Mouse (Mus musculus) erythroblast, adult 5-6 weeks (primary cell): ENCODE results near the gene Slc8a1. TPM values are rescaled to one million over a fixed set of nuclear protein-coding genes. Genes with fewer than 3 reads are reported as not detected.

Experiments used
- ATAC-seq: replicated peaks from 2 replicates; pipeline ENCODE4 v1.8.0; 2016; ENCODE audit warnings: moderate number of reproducible peaks, mild to moderate bottlenecking, moderate TSS enrichment, inconsistent platforms; ENCODE audit not compliant: poor library complexity, low FRiP score, severe bottlenecking
- total RNA-seq, 2 experiments: library from RNA; stranded (forward) in 1 of 2; stranded (reverse) in 1 of 2; fragments of 150-400 nt in 1 of 2; fragments of 200-764, 138-1000 nt in 1 of 2; gene quantifications; 2 replicates each; pipeline versions ENCODE4 v1.2.3 to v1.2.4; 2015 to 2017; ENCODE audit warnings: low replicate concordance in 2 of 2

Slc8a1 gene
- total RNA-seq, 2 experiments from 2014 or later, result 2.3 to 4.6 TPM

DNA sequence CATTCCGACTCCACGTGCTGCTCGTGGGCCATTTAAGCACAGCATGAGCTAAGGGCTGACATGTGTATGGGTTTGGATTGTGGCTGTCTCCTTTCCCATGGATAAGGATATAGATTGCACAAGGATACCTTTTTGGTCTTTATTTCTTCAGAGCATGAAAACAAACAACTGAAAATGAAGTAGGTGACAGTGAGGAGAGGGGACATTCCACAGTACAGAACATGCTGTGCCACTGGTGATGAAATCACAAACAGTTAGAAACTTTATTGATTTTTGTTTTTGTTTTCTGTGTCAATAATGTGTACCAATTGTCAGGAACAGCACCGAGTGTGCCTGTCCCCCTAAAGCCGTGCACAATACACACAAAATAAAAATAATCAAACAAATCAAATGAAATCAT, 352.7 kb downstream of the Slc8a1 start:
- ATAC-seq, result no peak

DNA sequence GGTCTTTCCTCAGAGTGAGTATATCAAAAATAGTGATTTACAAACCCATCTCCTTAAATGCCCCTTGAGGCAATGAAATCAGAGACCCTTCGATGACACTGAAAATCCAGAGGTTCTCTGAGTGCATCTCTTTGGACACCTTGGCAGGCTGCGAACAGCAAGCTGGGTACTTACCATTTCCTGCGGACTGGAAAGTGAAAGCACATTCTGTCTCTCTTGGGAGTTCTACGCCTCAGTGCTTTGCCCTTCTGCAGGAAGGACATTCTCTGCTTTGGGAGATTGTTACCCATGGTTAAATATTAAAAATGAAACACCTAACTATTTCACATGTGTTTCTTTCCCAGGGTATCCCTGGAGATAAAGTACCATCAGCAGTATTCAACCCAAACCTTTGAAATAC, 354.7 kb downstream of the Slc8a1 start:
- no peak for ATAC-seq

DNA sequence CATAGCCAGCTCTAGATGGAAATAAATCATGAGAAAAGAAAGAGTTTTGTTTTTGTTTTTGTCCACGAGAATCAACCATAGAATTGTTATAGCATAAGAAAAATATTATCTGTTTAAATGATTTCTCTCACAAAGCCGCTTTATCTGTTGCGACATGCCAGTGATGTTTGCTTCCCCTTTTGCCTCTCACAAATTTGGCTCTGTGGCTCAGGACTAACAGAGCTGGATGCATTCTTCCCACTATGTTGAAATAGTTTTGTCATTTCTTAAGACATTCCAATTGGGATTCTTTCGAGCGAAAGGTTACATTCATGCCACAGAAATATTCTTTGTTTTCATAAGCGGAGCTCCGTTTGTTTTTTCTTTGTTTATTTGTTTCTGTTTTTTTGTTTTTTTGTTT, 359.7 kb downstream of the Slc8a1 start:
- no peak for ATAC-seq

DNA sequence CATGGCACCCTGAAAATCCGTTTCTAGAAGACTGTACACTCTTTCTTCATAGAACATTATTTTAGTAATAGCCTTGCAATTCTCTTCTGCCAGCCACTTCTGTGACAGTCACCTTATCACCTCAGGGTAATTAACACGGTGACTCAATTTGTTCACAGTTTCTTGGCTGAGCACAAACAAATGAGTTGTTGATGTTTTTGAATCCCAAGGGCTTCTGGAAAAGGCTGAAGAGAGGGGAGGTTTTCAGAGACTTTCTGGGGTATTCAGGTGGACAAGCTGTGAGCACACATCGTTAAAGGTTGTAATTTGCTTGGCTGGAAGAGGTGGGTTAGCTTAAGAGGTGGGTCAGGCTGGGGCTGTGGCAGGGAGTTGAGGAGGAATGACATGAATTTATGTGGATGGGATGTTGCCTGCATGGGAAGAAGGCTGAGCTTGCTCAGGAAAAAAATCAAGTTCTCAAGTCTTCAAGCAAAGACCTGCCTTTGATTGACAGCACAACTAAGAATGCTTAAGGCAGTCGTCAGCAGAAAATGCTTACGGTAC, 360.3 kb downstream of the Slc8a1 start:
- ATAC-seq, result no peak

DNA sequence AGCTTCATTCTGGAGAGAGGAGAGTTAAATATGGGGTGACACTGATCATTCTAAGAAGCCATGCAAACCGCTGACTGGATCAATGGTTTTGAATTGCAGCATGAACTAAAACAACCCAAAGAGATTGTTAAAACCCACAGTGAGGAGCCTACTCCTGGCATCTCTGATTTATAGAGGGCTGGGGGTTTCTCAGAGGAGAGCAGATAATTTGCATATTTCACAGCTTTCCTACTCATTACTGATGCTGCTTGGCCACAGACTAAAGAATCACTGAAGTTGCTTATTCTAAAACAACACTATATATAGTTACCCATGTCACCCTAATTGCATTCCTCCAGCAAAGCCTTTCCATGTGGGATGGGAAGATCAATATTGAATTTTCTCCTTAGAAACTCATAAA, 361.0 kb downstream of the Slc8a1 start:
- ATAC-seq, result no peak

DNA sequence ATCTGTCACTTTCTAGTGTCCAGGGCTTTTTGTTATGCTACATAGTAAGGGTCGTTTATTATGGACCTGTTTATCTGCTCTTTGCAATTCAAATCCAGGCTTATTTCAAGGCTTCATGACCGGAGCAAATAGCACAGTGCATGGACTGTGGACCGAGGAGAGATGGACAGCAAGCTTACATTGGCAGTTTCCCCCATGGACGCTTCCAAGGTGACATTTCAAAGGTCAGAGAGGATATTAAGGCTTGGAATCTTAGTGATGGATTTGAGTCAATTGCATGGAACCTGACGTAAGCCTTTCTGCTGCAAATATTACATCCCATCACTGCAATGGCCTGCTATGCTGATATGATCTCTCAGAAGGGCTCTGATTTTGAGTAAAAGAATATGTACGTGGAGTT, 362.3 kb downstream of the Slc8a1 start:
- no peak for ATAC-seq

DNA sequence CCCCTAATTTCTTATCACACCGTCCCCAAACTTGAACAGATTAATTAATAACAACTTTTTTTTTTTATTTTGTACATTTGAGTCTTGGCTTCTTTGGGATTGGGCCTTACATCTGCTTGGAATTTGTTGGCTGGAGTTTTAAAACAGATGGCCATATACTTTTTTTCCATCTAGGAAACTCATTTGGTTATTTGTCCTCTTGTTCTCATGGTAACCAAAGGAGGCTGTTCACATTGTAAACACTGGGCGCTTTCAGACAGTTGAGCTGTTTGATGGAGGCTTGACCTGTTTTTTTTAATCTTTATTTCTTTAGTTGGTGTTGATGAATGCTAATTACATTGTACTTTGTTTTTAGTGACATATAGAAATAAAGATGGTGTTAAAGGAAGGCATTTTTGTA, 369.1 kb downstream of the Slc8a1 start:
- ATAC-seq, result no peak

DNA sequence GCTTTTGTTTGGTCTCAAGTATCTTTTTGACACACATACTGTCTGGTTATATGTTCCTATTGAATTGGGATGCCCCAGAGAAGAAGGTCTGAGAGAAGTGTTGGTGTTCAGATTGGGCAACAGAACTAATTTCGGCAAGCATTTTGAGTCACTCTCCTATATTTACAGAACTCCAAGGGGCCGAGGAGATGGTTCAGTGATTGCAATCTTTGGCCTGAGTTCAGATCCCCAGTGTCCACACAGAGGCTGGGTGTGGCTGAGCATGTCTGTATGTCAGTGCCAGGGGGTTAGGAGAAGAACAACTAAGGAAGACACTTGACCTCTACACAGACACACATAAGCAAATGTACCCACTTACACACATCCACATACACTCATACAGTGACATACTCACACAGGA, 369.7 kb downstream of the Slc8a1 start:
- no peak for ATAC-seq

DNA sequence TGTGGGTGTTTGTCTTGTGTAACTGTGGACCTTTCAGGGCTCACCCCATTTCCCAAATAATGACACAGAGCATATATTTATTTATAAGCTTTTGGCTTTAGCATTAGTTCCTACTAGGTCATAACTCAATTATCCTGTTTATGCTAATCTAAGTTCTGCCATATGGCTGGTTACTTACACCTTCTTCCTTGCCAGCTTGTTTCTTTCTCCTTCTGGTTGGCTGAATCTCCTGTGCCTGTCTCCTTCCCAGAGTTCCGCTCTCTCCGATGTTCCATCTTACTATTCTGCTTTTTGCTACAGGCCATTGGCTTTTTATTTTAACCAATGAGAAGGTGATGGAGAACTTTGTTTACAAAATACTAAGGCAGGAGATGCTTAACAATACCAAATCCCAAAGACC, 374.8 kb downstream of the Slc8a1 start:
- ATAC-seq, result no peak

DNA sequence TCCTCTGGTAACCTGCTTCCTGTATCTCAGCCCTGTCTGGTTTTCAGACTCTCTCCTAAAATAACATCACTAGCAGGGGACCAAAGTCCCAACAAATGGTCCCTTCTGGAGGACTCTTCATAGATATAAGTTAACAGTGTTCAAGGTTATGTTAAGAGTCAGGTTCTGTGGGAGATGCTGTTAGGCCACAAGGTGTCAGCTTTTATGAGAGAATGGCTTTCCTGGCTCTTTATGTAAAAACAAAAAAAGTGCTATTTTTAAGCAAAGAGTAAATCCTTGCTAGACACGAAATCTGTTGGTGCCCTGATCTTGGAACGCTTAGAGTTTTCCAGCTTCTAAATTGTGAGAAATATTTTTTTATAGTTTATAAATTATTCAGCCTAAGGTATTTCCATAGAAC, 377.6 kb downstream of the Slc8a1 start:
- ATAC-seq, result no peak

DNA sequence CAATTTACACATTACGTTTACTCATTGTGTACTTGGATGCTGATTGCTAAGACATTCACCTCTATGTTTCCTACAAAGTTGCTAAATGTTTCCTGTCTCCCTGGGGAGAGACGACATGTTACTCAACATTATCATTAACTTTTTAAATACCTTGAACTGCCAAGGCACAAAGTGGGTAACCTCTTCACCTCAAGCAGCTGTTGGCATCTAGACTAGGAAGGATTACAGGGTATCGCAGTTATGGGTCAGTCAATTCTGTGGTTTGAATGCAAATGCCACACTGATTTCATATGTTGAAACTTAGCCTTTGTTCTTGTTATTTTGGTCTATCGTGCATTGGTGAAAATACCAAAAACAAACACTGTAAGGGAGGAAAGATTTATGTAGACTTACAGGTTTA, 378.1 kb downstream of the Slc8a1 start:
- ATAC-seq, result no peak

DNA sequence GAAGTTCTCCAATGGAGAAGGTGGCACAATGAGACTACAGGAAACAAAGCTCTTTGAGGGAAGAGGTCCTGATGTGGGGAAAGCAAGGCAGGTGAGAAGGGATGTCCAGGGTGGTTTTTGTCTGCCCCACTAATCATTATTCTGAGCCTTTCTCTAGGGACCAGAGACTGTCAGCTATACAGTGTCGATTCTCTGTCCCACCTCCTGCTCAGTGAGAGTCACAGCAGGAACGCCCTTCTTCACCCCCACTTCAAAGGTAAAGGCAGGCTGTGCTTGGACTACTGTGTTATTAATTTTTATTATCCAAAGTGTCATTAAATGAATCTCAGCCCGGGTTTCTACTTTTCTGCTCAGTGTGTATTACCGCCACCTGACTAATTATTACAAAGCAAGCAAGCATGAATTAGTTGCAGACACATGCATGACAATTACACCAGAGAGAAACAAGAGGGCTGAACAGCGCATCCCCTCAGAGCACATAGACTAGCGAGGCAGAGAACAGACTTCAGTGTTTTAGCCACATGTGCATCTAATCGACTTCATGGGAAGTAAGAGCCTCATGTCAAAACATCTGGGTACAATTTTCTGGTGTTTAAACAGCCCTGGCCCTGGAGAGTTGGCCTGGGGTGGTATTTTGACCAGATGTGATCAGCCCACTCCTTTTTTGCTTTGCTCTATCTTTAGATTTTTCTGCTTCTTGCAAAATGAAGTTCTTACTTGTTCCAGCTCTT, 402.0 kb downstream of the Slc8a1 start:
- ATAC-seq, result no peak

DNA sequence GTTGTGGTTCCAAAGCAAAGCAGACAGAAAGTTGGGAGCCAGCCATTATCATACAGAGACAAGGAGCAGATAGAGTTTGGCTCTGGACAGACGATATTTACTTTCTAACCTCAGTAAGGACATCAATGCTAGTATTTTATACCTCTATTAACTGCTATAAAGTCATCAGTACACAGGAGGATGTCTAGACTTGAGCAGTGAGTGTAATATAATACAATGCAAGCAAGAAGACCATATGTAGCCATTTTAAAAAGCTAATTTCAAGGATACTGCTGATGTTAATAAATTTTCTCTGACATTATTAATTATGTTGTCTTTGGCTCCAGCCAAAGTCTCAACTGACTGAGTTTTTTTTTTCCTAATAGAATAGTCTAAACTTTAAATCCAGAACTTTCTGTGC, 402.7 kb downstream of the Slc8a1 start:
- ATAC-seq, result no peak
